26 mouse cellular contexts compared by ENCODE assay signal in the genomic region with DNA sequence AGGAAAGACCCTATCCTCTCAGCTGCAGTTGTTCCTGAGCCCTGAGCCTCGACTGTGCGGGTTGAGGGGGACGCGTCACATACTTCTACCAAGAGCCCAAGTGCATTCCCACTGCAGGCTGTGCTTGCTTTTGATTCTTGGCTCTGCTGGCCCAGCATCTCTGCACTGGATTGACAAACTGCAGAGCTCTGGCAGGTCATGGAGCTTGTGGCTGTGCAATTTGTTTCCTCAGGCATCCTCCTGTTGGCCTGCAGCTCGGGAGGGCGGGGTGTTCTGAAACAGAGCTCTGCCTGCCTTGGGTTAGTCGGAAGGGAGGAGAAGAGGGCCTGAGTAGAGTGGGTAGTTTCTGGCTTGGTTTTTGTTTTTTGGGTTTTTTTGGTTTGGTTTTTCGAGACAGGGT.
"Had no signal": no experiment of that assay in that cellular context is flagged by ENCODE, and none has a peak within 500 bp of the region (broad histone marks: within the 10 kb centered on the region; RNA-seq: fewer than 3 reads in every experiment).

No protein-coding gene starts in this region.

- H3K27ac ChIP-seq: heart, embryonic 13.5 days; heart, embryonic 15.5 days; hindbrain, embryonic 13.5 days; hindbrain, embryonic 15.5 days; hindbrain, postnatal 0 days; intestine, embryonic 15.5 days; kidney, embryonic 15.5 days; kidney, postnatal 0 days; limb, embryonic 13.5 days; limb, embryonic 15.5 days; liver, embryonic 12.5 days; liver, embryonic 14.5 days had no signal

- H3K27me3 ChIP-seq: heart, embryonic 13.5 days; heart, embryonic 15.5 days; hindbrain, embryonic 13.5 days; hindbrain, embryonic 15.5 days; intestine, embryonic 15.5 days; kidney, embryonic 15.5 days; limb, embryonic 13.5 days; limb, embryonic 15.5 days; liver, embryonic 12.5 days had no signal

- DNase-seq: gastrocnemius, postnatal 10 days; gastrocnemius, postnatal 25 days; heart, adult 18-20 months; heart, postnatal 14 days; heart, postnatal 36 days; kidney, adult 11 months; kidney, adult 2 months; kidney, adult 9 months; kidney, postnatal 14 days; kidney, postnatal 36 days; layer of hippocampus, adult 9-11 months; layer of hippocampus, postnatal 36 days; left cerebral cortex, postnatal 4 days had no signal

- H3K9ac ChIP-seq: heart, embryonic 13.5 days; heart, embryonic 15.5 days; hindbrain, embryonic 13.5 days; hindbrain, embryonic 15.5 days; intestine, embryonic 15.5 days; kidney, embryonic 15.5 days; limb, embryonic 13.5 days; limb, embryonic 15.5 days; liver, embryonic 12.5 days; liver, embryonic 14.5 days had no signal

- ATAC-seq: hindbrain, postnatal 0 days; intestine, embryonic 15.5 days; liver, embryonic 12.5 days had no signal

- H3K9me3 ChIP-seq: heart, embryonic 13.5 days; heart, embryonic 15.5 days; hindbrain, embryonic 13.5 days; hindbrain, embryonic 15.5 days; intestine, embryonic 15.5 days; kidney, embryonic 15.5 days; limb, embryonic 13.5 days; limb, embryonic 15.5 days; liver, embryonic 12.5 days had no signal

- H3K4me2 ChIP-seq: heart, embryonic 11.5 days; heart, embryonic 13.5 days; heart, embryonic 15.5 days; hindbrain, embryonic 13.5 days; hindbrain, embryonic 15.5 days; intestine, embryonic 15.5 days; kidney, embryonic 15.5 days; limb, embryonic 13.5 days; limb, embryonic 15.5 days; liver, embryonic 12.5 days had no signal

- H3K4me3 ChIP-seq: heart, embryonic 13.5 days; heart, embryonic 15.5 days; hindbrain, embryonic 13.5 days; hindbrain, embryonic 15.5 days; intestine, embryonic 15.5 days; kidney, embryonic 15.5 days; limb, embryonic 13.5 days; limb, embryonic 15.5 days; liver, embryonic 12.5 days had no signal
